Mouse (Mus musculus): ENCODE measurements around the gene Mcat. TPM values are rescaled to one million over a fixed set of nuclear protein-coding genes. Genes with fewer than 3 reads are reported as not detected.
A peak's percentile ranks its signal among the peaks of the same experiment; 100 is the strongest.

The Mcat gene
- polyA plus RNA-seq, 1 experiment, result 28.1 TPM

GRCm38 (mm10) chr15:83584741-83585220 lies 21.2 kb upstream of the Mcat start:
- no peak for TF ChIP-seq POLR2A (IDR thresholded peaks at IDR 0.05; ENCODE audit: insufficient read depth, low read length)
- TF ChIP-seq EP300 (IDR thresholded peaks at IDR 0.05; ENCODE audit: insufficient read depth, low read depth, low read length), result no peak
- TF ChIP-seq CTCF (IDR thresholded peaks at IDR 0.05; ENCODE audit: low read depth, low read length), result no peak
- no peak overlapping the region for H3K4me3 ChIP-seq (ENCODE audit: low read depth, low read length)
- no peaks in the 10 kb centered on the region for H3K4me1 ChIP-seq (ENCODE audit: control insufficient read depth, insufficient read depth, low read length)
- H3K36me3 ChIP-seq (ENCODE audit: control insufficient read depth, insufficient read depth, low read length, poor library complexity, severe bottlenecking), result peaks cover 25% of the 10 kb centered on the region
- no peak overlapping the region for H3K9ac ChIP-seq (ENCODE audit: low read depth, poor library complexity, severe bottlenecking)
- H3K9me3 ChIP-seq (replicated peaks; ENCODE audit: control insufficient read depth, insufficient read depth, low read length, poor library complexity, severe bottlenecking), result no peaks in the 10 kb centered on the region
- H3K27ac ChIP-seq (ENCODE audit: insufficient read depth, low read length), result no peak overlapping the region
- H3K27me3 ChIP-seq (ENCODE audit: control insufficient read depth, insufficient read depth, low read length, poor library complexity, severe bottlenecking), result no peaks in the 10 kb centered on the region

DNA sequence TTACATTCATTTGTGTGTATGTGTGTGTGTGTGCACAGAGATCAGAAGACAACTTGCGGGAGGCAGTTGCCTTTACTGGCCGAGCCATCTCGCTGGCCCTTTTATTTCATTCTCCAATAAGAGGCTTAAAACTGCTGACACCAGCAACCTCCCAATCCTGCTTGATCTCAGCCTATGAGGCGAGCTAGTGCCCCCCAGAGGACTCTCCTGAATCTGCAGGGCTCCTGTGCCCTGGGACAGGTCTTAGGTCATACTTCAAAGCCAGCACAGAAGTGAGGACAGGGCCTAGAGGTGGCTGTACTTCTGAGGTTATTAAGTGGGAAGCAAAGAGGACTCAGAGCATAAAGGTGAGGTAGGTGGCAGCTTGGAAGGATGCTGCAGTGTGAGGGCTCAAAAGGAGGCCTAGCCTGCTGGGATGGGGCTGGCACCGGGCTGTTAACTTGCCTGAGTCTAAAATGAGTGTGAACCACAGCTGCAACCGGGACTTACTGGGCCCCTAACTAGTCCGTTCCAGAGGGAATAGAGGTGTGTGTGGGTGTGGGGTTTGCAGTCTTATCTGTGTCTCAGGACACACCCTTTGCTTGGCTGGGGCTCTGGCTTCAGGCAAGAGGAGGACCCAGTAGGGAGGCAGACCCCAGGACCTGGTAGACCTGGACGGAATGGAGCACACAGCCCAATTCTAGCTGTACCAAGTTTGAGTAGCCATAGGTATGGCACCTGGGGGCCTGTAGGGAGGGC lies 20.0 kb upstream of the Mcat start:
- no peaks in the 10 kb centered on the region for H3K27me3 ChIP-seq (ENCODE audit: control insufficient read depth, insufficient read depth, low read length, poor library complexity, severe bottlenecking)
- H3K9me3 ChIP-seq (replicated peaks; ENCODE audit: control insufficient read depth, insufficient read depth, low read length, poor library complexity, severe bottlenecking), result no peaks in the 10 kb centered on the region
- TF ChIP-seq EP300 (IDR thresholded peaks at IDR 0.05; ENCODE audit: insufficient read depth, low read depth, low read length), result no peak
- peak; percentile 71 for TF ChIP-seq CTCF (IDR thresholded peaks at IDR 0.05; ENCODE audit: low read depth, low read length)
- no peak for TF ChIP-seq POLR2A (IDR thresholded peaks at IDR 0.05; ENCODE audit: insufficient read depth, low read length)
- H3K36me3 ChIP-seq (ENCODE audit: control insufficient read depth, insufficient read depth, low read length, poor library complexity, severe bottlenecking), result peaks cover 25% of the 10 kb centered on the region
- no peak overlapping the region for H3K27ac ChIP-seq (ENCODE audit: insufficient read depth, low read length)
- H3K9ac ChIP-seq (ENCODE audit: low read depth, poor library complexity, severe bottlenecking), result no peak overlapping the region
- no peaks in the 10 kb centered on the region for H3K4me1 ChIP-seq (ENCODE audit: control insufficient read depth, insufficient read depth, low read length)
- no peak overlapping the region for H3K4me3 ChIP-seq (ENCODE audit: low read depth, low read length)

GRCm38 (mm10) chr15:83582931-83583330 lies 19.3 kb upstream of the Mcat start:
- Histone ChIP-seq H3K27me3 (ENCODE audit: control insufficient read depth, insufficient read depth, low read length, poor library complexity, severe bottlenecking) (no peaks in the 10 kb centered on the region), H3K4me3 (ENCODE audit: low read depth, low read length) (no peak overlapping the region), H3K4me1 (ENCODE audit: control insufficient read depth, insufficient read depth, low read length) (no peaks in the 10 kb centered on the region), H3K9me3 (replicated peaks; ENCODE audit: control insufficient read depth, insufficient read depth, low read length, poor library complexity, severe bottlenecking) (no peaks in the 10 kb centered on the region), H3K36me3 (ENCODE audit: control insufficient read depth, insufficient read depth, low read length, poor library complexity, severe bottlenecking) (peaks cover 25% of the 10 kb centered on the region), H3K27ac (ENCODE audit: insufficient read depth, low read length) (no peak overlapping the region), H3K9ac (ENCODE audit: low read depth, poor library complexity, severe bottlenecking) (no peak overlapping the region)
- TF ChIP-seq POLR2A (IDR thresholded peaks at IDR 0.05; ENCODE audit: insufficient read depth, low read length) (no peak), EP300 (IDR thresholded peaks at IDR 0.05; ENCODE audit: insufficient read depth, low read depth, low read length) (no peak), CTCF (IDR thresholded peaks at IDR 0.05; ENCODE audit: low read depth, low read length) (no peak)

- peaks cover 12% of the 10 kb centered on the region for H3K36me3 ChIP-seq (ENCODE audit: control insufficient read depth, insufficient read depth, low read length, poor library complexity, severe bottlenecking)
- H3K27me3 ChIP-seq (ENCODE audit: control insufficient read depth, insufficient read depth, low read length, poor library complexity, severe bottlenecking), result no peaks in the 10 kb centered on the region
- H3K27ac ChIP-seq (ENCODE audit: insufficient read depth, low read length), result no peak overlapping the region
- H3K9me3 ChIP-seq (replicated peaks; ENCODE audit: control insufficient read depth, insufficient read depth, low read length, poor library complexity, severe bottlenecking), result no peaks in the 10 kb centered on the region
- no peak overlapping the region for H3K4me3 ChIP-seq (ENCODE audit: low read depth, low read length)
- H3K9ac ChIP-seq (ENCODE audit: low read depth, poor library complexity, severe bottlenecking), result no peak overlapping the region
- no peaks in the 10 kb centered on the region for H3K4me1 ChIP-seq (ENCODE audit: control insufficient read depth, insufficient read depth, low read length)
- TF ChIP-seq CTCF (IDR thresholded peaks at IDR 0.05; ENCODE audit: low read depth, low read length), result no peak
- no peak for TF ChIP-seq EP300 (IDR thresholded peaks at IDR 0.05; ENCODE audit: insufficient read depth, low read depth, low read length)
- TF ChIP-seq POLR2A (IDR thresholded peaks at IDR 0.05; ENCODE audit: insufficient read depth, low read length), result no peak
Measured at GRCm38 (mm10) chr15:83576651-83577050, 13.1 kb upstream of the Mcat start.

DNA sequence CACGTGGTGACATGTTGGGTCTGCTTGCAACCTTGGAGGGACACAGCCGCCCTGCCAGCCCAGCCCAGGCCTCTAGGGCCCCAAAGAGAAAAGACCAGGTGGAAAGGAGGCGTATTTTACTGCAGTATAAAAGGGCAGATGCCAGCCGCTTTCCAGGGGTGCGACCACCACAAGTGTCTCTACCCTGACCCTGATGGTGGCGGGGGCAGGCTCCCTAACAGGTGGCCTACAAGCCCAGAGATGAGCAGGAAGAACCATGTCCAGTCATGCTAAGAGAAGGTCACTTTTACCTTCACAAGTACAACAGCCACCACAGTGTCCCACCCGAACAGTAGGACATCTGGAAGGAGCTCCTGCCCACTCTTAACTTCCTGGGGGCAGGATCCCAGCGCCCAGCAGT lies 12.0 kb upstream of the Mcat start:
- peaks cover 5% of the 10 kb centered on the region for H3K36me3 ChIP-seq (ENCODE audit: control insufficient read depth, insufficient read depth, low read length, poor library complexity, severe bottlenecking)
- TF ChIP-seq EP300 (IDR thresholded peaks at IDR 0.05; ENCODE audit: insufficient read depth, low read depth, low read length) (no peak), CTCF (IDR thresholded peaks at IDR 0.05; ENCODE audit: low read depth, low read length) (no peak), POLR2A (IDR thresholded peaks at IDR 0.05; ENCODE audit: insufficient read depth, low read length) (no peak)
- no peak overlapping the region for H3K9ac ChIP-seq (ENCODE audit: low read depth, poor library complexity, severe bottlenecking)
- no peak overlapping the region for H3K4me3 ChIP-seq (ENCODE audit: low read depth, low read length)
- no peaks in the 10 kb centered on the region for H3K9me3 ChIP-seq (replicated peaks; ENCODE audit: control insufficient read depth, insufficient read depth, low read length, poor library complexity, severe bottlenecking)
- no peaks in the 10 kb centered on the region for H3K27me3 ChIP-seq (ENCODE audit: control insufficient read depth, insufficient read depth, low read length, poor library complexity, severe bottlenecking)
- H3K4me1 ChIP-seq (ENCODE audit: control insufficient read depth, insufficient read depth, low read length), result no peaks in the 10 kb centered on the region
- H3K27ac ChIP-seq (ENCODE audit: insufficient read depth, low read length), result no peak overlapping the region

- Histone ChIP-seq H3K9me3 (replicated peaks; ENCODE audit: control insufficient read depth, insufficient read depth, low read length, poor library complexity, severe bottlenecking) (no peaks in the 10 kb centered on the region), H3K27me3 (ENCODE audit: control insufficient read depth, insufficient read depth, low read length, poor library complexity, severe bottlenecking) (no peaks in the 10 kb centered on the region), H3K36me3 (ENCODE audit: control insufficient read depth, insufficient read depth, low read length, poor library complexity, severe bottlenecking) (peaks cover 4% of the 10 kb centered on the region), H3K27ac (ENCODE audit: insufficient read depth, low read length) (no peak overlapping the region), H3K9ac (ENCODE audit: low read depth, poor library complexity, severe bottlenecking) (no peak overlapping the region), H3K4me1 (ENCODE audit: control insufficient read depth, insufficient read depth, low read length) (no peaks in the 10 kb centered on the region), H3K4me3 (ENCODE audit: low read depth, low read length) (no peak overlapping the region)
- TF ChIP-seq CTCF (IDR thresholded peaks at IDR 0.05; ENCODE audit: low read depth, low read length) (no peak), EP300 (IDR thresholded peaks at IDR 0.05; ENCODE audit: insufficient read depth, low read depth, low read length) (no peak), POLR2A (IDR thresholded peaks at IDR 0.05; ENCODE audit: insufficient read depth, low read length) (no peak)
Measured at GRCm38 (mm10) chr15:83574731-83575351, 11.3 kb upstream of the Mcat start.

All from ES-Bruce4 (cell line).